Mouse (Mus musculus) lung, postnatal 10 days (tissue): Measurements from ENCODE around the gene Dazap2.
"Not testable (repeated sequence)": the region's sequence is repeated elsewhere in the genome, so short reads cannot be mapped to it uniquely, and the experiment has no call there.

Experiments used
- DNase-seq: peaks from one replicate; pipeline ENCODE4 v3.0.0; 2021

Dazap2 gene

DNA sequence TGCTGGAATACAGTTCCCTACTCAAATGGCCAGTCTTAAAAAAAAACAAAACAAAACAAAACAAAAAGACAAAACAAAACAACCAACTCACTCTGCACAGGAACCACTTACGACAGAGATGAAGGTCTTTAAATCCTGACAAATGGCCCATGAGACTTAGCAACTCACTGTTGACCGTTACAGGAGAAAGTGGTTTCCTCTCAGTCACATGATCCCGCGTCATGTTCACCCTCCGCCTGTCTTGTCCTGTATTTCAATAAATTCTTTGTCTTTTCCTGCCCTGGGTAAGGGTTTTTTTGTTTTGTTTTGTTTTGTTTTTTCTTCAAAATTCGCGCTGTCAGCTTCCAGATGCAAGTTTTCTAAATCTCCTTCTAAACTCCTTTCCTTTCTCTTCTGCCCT is 3.2 kb upstream of the Dazap2 start:
- DNase-seq, result no peak

DNA sequence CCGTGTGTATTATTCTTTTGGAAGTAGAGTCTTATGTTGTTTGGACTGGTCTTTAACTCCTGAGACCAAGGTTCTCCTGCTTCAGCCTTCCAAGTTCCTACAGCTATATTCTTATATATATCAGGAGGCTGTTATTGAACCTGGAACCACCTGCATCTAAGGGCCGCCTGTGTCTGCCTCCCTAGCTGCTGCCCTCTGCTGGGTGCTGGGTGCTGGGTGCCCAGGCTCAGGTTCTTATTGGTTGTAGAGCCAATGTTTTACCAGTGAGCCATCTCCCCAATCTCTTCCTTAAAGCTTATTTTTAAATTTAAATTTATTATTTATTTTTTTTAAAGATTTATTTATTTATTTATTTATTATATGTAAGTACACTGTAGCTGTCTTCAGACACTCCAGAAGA is 2.7 kb upstream of the Dazap2 start:
- DNase-seq, result peak; percentile 43

DNA sequence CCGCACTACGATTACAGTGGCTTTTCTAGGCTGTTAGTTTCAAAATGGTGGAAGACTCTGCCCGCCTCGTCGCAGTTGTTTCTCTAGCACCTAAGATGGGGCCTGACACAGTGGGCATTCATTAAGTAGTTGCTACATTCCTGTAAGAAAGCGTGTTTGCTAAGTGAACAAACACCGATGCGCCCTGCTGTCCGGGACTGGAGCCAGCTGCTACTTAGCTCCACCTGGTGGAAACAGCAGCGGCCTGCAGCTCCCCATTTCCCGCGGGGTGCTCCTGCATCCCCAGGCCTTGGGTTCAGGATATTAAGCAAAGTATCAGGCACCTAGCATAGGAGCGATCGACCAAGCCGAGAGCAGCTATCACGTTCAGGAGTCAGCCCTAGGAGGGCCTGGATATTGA is 1.6 kb upstream of the Dazap2 start:
- DNase-seq, result peak; percentile 87

DNA sequence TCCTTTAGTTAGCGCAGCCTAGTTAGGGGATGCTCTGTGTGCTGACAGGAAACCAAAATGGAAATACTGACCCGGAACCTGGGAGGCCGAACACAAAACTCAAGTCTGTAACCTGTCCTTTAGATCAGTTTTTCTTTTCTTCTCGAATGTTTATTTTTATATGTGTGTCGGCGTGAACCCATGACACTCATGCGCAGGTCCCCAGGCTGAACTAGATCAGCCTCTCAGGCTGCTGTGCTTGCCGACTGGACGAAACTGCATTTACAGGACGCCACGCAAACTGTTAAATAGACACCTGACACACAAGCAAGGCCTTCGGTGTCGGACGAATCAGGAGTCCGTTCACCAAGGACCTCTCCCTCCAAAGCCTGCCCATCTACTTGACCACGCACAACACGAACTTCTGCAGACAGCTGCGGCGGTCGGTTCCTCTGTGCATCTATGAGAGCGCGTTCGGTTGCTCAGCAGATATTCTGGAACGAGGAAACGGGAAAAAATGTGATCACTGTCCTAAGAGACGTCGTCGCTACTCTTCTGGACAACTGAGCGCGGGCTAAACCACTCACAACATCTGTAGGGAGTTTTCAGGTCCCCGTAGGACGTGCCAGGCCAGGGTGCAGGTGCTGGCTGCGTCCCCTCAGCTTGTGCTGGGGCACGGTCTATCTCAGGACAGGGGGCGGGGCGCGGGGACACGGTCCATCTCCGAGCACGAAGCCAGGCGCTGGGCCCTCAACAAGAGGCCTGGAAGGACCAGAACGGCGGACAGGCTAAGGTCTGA is 742 bp upstream of the Dazap2 start:
- no peak for DNase-seq

DNA sequence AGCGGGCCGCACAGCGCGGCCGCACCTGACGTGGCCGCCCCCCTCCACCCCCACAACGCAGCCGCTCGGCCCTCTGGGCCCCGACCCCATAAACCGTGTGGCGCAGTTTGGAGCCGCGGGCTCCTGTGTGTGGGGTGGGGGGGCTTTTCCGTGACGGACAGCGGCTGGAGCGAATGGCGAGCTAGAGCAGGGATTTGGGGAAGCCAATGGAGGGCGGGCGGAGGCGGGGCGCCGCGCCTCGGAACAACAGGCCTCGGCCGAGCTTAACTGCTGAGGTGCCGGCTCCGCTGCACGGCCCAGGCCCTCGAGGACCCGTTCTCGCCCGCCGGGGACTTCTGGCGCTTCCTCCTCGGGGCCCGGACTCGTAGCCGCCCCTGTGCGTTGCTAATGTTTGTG is 674 bp downstream of the Dazap2 start:
- peak; percentile 94 for DNase-seq

DNA sequence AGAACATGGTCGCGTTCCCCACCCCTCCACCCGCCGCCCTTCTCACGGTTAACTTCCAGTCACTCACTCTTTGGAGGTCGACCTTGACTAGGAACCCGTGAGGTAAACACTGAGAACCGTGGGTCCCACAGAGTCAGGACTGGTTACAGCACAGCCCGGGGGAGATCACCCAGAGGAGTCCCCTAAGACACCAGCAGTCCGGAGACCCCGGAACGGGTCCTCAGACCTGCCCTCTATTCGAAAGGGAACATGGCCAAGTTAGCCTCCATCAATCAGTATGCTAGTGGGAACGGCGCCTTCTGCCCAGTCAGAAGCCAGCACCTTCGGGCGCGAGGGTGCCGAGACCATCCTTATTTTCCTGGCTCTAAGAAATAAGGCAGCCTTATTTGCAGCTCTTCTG is 1.1 kb downstream of the Dazap2 start:
- DNase-seq, result no peak

DNA sequence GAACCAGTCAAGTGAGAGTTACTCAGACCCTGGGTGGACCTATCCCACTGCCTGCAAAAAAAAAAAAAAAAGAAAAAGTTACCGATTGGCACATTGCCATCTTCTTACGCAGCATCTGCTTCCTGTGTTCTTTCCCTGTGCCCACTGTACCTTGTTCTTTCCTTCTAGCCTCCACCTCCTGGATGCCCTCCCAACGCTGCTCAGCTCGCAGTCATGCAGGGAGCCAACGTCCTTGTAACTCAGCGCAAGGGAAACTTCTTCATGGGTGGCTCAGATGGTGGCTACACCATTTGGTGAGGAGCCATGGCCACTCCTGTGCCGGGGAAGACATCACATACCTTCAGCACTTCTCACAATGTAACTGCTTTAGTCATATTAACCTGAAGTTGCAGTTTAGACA is 4.1 kb downstream of the Dazap2 start:
- no peak for DNase-seq

DNA sequence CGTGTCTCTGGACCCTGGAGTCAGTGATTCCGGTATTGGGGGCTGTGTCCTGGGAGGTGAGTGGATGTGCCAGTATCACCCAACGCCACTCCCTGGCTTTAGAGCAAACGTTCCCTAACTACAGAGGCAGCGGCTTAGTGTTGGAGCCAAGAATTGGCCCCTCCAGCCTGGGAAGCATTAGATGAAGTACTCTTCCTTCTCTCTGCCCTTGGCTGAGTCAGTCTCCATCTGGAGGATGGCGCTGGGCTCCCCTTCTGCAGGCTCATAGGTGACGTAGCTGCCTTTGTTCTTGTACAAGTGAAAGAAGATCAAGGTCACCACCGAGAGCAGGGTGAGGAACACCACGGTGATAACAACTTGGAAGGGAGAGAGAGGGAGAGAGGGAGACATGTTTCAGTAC is 6.5 kb downstream of the Dazap2 start:
- DNase-seq, result not testable (repeated sequence)

DNA sequence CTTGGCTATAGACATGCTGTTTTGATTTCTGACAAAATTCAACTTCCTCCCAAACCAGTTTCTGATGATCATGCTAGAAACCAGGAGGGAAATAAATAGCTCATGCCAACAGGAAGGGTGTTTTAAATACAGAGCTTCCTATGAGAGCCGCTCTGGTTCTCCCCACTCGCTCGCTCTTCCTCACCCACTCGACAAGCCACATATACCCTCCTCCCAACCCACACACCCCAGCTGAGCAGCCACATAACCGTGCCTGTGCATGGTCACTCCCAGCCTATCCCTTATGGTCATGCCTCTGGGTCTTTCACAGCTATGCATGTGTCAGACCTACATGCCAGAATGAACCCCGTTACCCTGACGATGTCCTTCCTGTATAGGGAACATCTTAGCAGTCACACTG is 7.0 kb downstream of the Dazap2 start:
- DNase-seq, result peak; percentile 51

DNA sequence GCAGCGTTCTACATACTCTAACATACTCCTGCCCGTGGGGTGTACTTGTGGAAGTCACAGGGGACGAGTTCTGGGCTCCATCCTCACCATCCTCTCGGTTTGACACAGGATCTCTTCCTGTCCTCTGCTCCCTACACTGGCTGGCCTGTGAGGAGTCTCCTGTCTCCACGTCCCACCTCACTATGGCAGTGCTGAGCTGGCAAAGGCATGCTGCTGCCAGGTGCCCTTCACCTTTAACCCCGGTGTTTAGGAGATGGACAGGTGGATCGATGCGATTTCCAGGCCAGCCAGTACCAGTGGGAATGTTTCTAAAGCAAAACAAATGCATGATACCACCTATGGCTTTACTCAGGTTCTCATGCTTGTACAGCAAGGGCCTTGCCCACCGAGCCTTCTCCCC is 8.6 kb downstream of the Dazap2 start:
- DNase-seq, result no peak

DNA sequence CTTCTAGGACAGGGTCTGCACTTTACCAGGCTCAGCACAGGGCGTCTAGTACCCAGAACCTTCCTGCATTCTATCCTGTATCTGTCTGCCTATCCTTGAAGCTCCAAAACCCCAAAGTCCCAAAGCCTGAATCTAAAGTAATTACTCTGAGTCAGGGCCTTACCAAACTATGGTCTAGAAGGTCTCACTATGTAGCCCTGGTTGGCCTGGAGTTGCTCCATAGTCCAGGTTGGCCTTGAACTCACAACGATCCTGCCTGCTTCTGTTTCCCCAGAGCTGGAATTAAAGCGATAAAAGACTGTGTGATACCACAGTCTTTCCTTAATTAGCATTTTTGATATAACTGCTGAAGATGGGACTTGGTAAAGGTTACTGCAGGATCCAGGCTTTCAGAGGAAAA is 9.3 kb downstream of the Dazap2 start:
- no peak for DNase-seq

DNA sequence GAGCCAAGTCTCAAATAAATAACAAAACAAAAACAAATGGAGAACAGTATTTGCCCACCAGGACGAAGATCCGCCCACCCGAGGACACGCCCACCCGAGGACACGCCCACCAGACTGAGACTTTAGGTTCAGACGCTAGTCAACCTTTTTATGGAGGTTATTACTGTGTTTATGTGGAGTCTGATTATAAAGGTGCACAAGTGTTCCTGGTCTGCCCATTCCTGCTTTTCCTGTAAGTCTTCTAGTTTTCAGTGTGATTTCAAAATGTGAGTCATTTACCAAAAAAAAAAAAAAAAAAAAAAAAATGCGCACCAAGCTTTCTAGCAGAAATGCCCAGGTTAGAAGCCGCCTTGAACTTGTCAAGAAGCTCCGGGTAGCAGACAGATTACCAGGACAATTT is 12.1 kb downstream of the Dazap2 start:
- DNase-seq, result no peak

DNA sequence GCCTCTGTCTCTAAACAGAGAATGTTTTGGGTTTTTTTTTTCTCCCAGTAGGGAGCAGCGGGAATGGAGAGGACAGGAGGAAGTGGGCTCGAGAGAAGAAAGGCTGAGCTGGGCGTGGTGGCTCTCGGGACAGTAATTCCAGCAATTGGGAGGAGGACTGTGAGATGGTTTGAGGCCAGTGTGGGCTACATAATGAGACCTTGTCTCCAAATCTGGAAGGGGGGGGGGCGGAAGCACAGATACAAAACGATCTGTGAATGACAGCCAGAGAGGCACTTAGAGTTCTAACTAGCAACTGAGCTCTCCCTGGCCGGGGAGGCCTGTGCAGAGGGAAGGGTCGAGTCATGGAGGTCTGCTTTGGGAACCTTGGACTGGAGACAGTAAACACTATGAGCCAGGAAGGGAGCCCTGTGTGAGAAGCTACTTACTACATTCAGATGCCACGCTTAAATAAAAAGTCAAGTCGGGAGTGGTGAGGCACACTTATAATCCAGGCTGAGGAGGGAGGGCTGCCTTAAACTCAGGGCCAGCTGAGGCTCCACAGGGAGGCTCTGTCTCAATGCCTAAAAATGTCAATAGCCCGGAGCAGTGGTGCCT is 12.7 kb downstream of the Dazap2 start:
- DNase-seq, result peak; percentile 48

DNA sequence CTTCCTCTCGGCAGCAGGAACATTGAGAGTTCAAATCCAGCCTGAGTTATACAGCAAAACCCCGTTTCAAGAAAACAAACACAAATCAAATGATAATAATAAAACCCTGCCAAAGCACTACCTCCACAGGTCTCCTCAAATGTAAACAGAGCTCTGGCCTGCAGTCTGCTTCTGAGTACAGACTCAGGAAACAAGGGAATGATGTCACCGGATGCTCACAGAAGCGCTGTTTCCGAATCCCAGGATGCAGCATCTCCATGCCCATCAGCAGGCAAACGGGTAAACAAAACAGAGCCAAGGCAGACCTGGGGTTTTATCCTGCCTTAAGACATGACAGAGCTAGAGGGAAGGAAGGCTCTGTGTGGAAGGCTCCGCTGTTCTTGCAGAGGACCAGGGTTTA is 13.6 kb downstream of the Dazap2 start:
- DNase-seq, result peak; percentile 55

DNA sequence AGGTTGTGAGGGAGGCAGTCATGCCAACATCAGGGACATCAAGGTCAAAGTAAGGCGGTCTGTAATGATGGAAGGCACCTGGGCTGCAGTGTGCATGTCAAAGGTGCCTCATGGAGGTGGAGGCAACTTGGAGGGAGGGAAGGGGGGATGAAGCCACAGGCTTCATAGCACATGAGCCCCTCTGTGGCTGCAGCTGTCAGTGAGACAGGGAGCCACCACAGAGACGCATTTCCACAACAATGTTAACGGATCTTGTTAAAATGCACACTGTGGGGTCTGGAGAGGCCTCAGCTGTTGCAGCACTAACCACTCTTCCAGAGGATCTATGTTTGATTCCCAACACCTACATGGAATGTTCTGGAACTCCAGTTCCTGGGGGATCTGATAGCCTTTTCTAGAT is 15.0 kb downstream of the Dazap2 start:
- DNase-seq, result no peak

DNA sequence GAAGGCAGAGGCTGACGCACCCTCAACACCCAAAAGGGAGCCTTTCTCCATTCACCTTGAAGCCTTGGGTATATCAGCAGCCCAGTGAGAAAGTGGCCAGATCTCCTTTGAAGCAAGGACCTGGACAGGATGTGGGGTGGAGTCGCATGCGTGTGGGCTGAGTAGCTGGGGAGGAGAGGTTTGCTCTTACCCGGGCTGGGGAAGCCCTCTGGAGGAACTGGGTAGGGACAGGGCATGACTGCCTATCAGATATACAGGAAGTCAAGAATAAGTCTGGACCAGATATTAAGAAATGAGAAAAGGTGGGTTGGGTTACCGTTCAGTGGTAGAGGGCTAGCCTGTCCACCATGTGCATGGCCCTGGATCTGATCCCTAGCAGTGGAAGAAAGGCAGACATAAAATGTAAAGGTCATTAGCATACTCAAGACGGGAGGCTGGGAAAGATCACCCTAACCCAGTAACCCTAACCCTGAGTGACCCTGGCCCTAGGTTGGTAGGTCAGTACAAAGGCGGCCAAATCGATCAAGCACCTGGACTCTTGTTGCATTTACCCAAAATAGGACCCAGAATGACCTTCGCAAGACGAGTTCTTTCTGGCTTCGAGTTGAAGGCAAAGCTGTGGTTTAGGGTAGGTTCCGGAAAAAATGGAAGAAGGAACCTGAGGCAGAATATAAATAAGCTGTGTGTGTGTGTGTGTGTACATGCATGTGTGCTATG is 16.5 kb downstream of the Dazap2 start:
- no peak for DNase-seq

DNA sequence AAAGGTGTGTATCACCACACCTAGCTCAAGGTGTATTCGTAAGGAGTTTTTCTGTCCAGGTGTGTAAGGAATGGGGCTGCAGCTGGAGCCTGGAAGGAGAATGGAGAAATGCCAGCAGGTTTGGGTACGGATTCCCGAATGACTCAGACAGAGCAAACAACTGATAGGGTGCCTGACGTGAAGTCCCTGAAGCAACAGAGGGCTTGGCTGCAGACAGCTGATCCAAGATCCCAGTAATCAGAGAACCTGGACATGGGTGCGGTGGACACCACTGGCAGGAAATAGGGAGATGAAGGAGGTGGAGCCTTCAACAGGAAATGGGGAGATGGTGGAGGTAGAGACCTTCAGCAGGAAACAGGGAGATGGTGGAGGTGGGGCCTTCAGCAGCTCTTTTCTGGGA is 17.2 kb downstream of the Dazap2 start:
- DNase-seq, result no peak

DNA sequence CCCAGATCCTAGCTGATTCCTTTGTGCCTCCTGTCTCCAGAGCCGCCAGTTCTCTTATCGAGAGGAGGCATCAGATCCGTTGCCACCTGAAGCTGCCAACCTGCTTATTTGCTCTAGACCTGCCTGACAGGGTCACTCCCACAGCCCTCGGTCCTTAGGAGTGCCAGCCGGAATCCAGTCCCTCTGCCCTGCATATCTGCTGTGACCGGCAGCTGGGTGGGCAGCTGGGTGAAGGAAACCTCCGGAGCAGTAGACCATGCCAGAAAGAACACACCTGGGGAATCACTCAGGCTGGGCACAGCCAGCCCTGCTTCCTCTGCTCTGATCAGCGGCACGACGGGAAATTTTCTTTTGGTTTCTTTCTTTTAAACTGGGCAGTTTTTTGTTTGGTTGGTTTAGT is 18.2 kb downstream of the Dazap2 start:
- DNase-seq, result no peak

DNA sequence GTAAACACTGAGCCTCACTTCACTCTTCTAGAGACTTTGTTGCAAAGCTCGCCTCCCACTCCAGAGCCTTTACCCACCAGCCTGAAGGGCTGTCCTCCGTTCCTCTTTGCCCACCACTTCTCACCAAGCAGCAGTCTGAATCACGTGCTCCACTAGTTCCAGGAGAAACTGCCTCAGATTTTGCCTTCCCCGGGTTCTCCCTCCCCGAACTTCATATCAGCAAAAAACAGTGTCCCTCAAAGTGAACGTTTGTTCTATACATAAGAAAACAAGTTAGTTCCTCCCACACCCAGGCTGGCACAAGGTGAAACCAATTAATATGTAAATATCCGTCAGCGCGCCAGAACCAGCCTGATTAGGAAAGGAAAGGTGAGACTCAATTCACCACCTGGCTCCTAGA is 20.1 kb downstream of the Dazap2 start:
- DNase-seq, result no peak

DNA sequence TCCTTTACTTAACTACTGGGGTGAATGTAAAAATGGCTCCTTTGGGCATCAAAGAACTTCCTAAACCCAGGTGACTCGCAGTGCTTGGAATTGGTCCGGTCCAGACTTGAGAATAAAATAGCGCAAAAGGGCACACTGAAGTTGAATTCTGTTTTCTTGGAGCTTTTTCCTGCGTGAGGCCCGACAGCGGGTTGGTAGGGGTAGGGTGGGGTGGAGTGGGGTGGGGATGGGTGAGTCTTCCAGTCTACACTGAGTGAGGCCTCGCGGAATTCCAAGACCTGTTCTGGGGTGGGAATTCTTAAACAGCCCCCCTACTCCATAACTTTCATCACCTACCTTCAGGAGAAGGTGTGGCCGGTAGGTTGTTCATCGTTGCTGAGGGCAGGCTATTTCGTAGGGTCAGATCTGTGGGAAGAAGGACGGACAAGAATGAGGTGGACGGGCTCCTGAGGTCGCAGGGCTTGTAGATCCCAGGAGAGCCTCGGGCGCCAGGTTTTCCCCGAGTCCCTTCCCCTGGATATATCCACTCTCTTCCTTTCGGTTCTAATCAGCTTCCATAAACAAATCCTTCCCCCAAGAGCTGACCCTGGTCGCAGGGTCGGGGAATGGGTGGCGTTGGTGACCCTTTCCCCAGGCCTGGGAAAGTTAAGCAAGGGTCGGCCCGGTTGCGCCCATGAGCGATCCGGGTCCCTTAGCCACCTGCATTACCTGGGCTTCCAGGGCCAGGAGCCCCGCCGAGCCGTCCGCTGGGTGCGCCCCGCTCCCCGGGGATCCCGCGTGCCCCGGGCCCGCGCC is 20.9 kb downstream of the Dazap2 start:
- DNase-seq, result no peak

DNA sequence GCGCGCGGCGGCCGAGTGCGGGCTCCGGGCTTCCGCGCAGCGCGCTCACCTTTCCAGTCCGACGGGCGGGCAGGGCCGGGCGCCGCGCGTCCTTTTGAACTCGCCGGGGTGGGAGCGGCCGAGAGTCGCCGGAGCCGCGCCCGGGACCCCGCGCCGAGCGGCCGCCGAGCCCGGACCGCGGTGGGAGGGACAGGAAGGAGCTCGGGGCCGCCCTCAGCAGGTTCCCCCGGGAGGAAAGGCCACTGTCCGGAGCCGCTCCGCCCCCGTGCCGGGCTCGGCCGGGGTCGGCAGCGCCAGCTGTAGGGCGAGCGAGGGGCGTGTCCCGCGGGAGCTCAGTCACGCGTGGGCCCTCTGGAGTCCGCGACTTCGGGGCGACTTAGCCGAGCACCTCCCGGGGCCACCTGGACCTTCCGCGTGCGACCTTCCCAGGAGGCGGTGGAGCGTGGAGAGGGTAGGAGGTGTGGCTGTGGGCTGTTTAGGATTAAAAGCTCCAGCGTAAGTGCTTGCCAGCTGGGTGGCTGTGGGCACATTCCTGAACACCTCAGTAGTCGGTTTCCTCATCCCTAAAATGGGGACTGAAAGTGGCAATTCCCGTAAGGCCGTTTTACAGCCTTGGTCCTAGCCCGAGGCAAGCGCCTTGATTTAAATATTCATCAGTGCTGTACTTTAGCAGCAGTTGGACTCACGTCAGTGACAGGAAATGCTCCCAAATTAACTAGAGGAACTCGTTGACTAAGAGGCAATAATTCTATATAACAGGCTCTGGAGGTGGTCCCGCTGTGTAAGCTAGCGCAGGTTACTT is 21.8 kb downstream of the Dazap2 start, which contains the start of gene Smagp:
Gene Smagp (minus strand): TSS at position 241 of the 802 bp plus-strand sequence.
- DNase-seq, result peak; percentile 73

DNA sequence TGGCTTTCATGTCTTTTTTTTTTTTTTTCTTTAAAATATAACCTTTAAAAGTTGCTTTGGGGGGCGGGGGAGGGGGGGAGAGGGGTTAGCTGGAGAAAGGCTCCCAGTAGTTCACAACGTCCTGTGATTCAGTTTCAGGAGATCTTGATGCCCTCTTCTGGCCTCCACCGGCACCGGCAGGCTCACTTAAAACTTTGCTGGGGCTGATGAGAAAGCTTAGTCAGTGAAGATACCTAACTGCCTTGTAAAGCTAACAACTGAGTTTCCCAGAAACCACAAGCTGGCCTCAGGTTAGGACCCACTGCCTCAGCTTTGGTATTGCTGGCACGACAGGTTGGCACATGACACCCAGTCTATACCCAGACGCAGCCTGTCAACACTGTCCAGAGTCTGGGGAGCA is 22.5 kb downstream of the Dazap2 start:
- peak; percentile 67 for DNase-seq
